Mouse (Mus musculus) lung, postnatal 0 days (tissue): ENCODE results near the gene Zfp296. TPM values are rescaled to one million over a fixed set of nuclear protein-coding genes. Genes with fewer than 3 reads are reported as not detected.

Experiments used
- ATAC-seq: fragments of 200-750 bp; cut with Nextera tagmentation; 2 replicates; pipeline ENCODE4 v1.8.0; 2017; ENCODE audit warnings: moderate library complexity
- DNase-seq: peaks from one replicate; pipeline ENCODE4 v3.0.0-alpha.2; 2016; ENCODE audit warnings: low spot score
- H3K27ac ChIP-seq: fragments of 300-500 bp; sonication (generic); 2 replicates; pipeline ENCODE4 v1.5.1; 2014; ENCODE audit warnings: antibody characterized with exemption, mild to moderate bottlenecking, low read length, mixed read lengths
- H3K27me3 ChIP-seq: fragments of 300-500 bp; sonication (generic); replicated peaks from 2 replicates; pipeline ENCODE4 v1.6.1; 2014; ENCODE audit warnings: low read length, mixed read lengths; ENCODE audit not compliant: insufficient read depth
- H3K36me3 ChIP-seq: fragments of 300-500 bp; sonication (generic); 2 replicates; pipeline ENCODE4 v1.6.1; 2014; ENCODE audit warnings: low read length, mixed read lengths; ENCODE audit not compliant: insufficient read depth
- H3K4me1 ChIP-seq: fragments of 300-500 bp; sonication (generic); 2 replicates; pipeline ENCODE4 v1.6.1; 2014; ENCODE audit warnings: antibody characterized with exemption, low read depth, low read length, mixed read lengths; ENCODE audit not compliant: insufficient read depth
- H3K4me2 ChIP-seq: fragments of 300-500 bp; sonication (generic); replicated peaks from 2 replicates; pipeline ENCODE4 v1.6.1; 2014; ENCODE audit warnings: low read depth, mild to moderate bottlenecking, low read length, moderate library complexity, mixed read lengths
- H3K4me3 ChIP-seq: fragments of 300-500 bp; sonication (generic); 2 replicates; pipeline ENCODE4 v1.5.1; 2014; ENCODE audit warnings: low read depth, low read length
- H3K9ac ChIP-seq: fragments of 300-500 bp; sonication (generic); replicated peaks from 2 replicates; pipeline ENCODE4 v1.6.1; 2014; ENCODE audit warnings: low read depth, mild to moderate bottlenecking
- H3K9me3 ChIP-seq: fragments of 300-500 bp; sonication (generic); 2 replicates; pipeline ENCODE4 v1.6.1; 2016; ENCODE audit warnings: low read length, mixed read lengths
- CTCF ChIP-seq: IDR thresholded peaks from 2 replicates; pipeline ENCODE4 v1.5.1; 2016; ENCODE audit warnings: antibody characterized with exemption, mild to moderate bottlenecking
- EP300 ChIP-seq: IDR thresholded peaks from 2 replicates; pipeline ENCODE4 v1.6.1; 2016; ENCODE audit warnings: antibody characterized with exemption, mild to moderate bottlenecking, control low read depth
- WGBS: fragments of 180-500 bp; shearing (Covaris S2); extraction: QIAGEN DNeasy Blood & Tissue Kit; methylation state at CpG from one replicate; pipeline ENCODE4 v1.1.7; 2014; 5-methylcytosine and 5-hydroxymethylcytosine counted together
- polyA plus RNA-seq: library from polyadenylated mRNA; unstranded; fragments of >200 nt; fragmentation: Nextera tagmentation; extraction: Ambion mirVana; gene quantifications from 2 replicates; pipeline ENCODE4 v1.2.1, GENCODE M21; 2015

The Zfp296 gene
- polyA plus RNA-seq, 1 experiment from 2014 or later: 0.88 TPM

- no peaks in the 10 kb centered on the region for H3K27me3 ChIP-seq
- H3K4me1 ChIP-seq: no peaks in the 10 kb centered on the region
- ATAC-seq (peak; percentile 52), DNase-seq (no peak)
- H3K36me3 ChIP-seq: peaks cover 13% of the 10 kb centered on the region; the same call in 1 of the 2 replicates
- no peaks in the 10 kb centered on the region for H3K9me3 ChIP-seq
- H3K4me2 ChIP-seq: no peak overlapping the region
- no peak for TF ChIP-seq EP300
- TF ChIP-seq CTCF: peak; percentile 18
- WGBS: 81% methylated on average over 12 of the region's 12 CpGs
- H3K4me3 ChIP-seq: no peak overlapping the region
- H3K9ac ChIP-seq: no peak overlapping the region
- H3K27ac ChIP-seq: no peak overlapping the region
These were observed 32.7 kb downstream of the Zfp296 start for GRCm38 (mm10) chr7:19609641-19610332.

- DNase-seq (no peak), ATAC-seq (no peak)
- no peak for TF ChIP-seq EP300
- TF ChIP-seq CTCF: peak; percentile 24
- H3K4me1 ChIP-seq: no peaks in the 10 kb centered on the region
- H3K4me2 ChIP-seq: no peak overlapping the region
- WGBS: 77% methylated on average over 5 of the region's 5 CpGs
- no peaks in the 10 kb centered on the region for H3K9me3 ChIP-seq
- H3K36me3 ChIP-seq: peaks cover 15% of the 10 kb centered on the region; the same call in 1 of the 2 replicates
- no peak overlapping the region for H3K4me3 ChIP-seq
- no peak overlapping the region for H3K27ac ChIP-seq
- no peak overlapping the region for H3K9ac ChIP-seq
- no peaks in the 10 kb centered on the region for H3K27me3 ChIP-seq
These were observed 33.9 kb downstream of the Zfp296 start for GRCm38 (mm10) chr7:19610969-19611368.

- H3K36me3 ChIP-seq: peaks cover 15% of the 10 kb centered on the region; the same call in 1 of the 2 replicates
- H3K27me3 ChIP-seq: no peaks in the 10 kb centered on the region
- H3K9me3 ChIP-seq: no peaks in the 10 kb centered on the region
- no peak overlapping the region for H3K4me2 ChIP-seq
- no peaks in the 10 kb centered on the region for H3K4me1 ChIP-seq
- no peak overlapping the region for H3K27ac ChIP-seq
- WGBS: 82% methylated on average over 12 of the region's 12 CpGs
- ATAC-seq: no peak
- no peak for DNase-seq
- H3K9ac ChIP-seq: no peak overlapping the region
- TF ChIP-seq CTCF (no peak), EP300 (no peak)
- H3K4me3 ChIP-seq: no peak overlapping the region
These were observed 38.0 kb downstream of the Zfp296 start for GRCm38 (mm10) chr7:19615036-19615577.

GRCm38 (mm10) chr7:19619004-19619801 is 42.1 kb downstream of the Zfp296 start:
- H3K4me1 ChIP-seq: no peaks in the 10 kb centered on the region
- DNase-seq: peak; percentile 87
- 0 out of 2 replicates have a peak overlapping the region, but pooled peaks have one; percentile 17 for H3K27ac ChIP-seq
- peak overlapping the region; percentile 20; the same call in 1 of the 2 replicates for H3K9ac ChIP-seq
- ATAC-seq: peak; percentile 84
- WGBS: 8% methylated on average over 31 of the region's 35 CpGs
- H3K9me3 ChIP-seq: no peaks in the 10 kb centered on the region
- H3K27me3 ChIP-seq: no peaks in the 10 kb centered on the region
- no peak overlapping the region for H3K4me3 ChIP-seq
- no peak for TF ChIP-seq EP300
- TF ChIP-seq CTCF: peak; percentile 93
- H3K36me3 ChIP-seq: 0 out of 2 replicates have a peak, but pooled peaks cover 8% of the 10 kb centered on the region
- peak overlapping the region; percentile 37 for H3K4me2 ChIP-seq

GRCm38 (mm10) chr7:19620811-19621210 is 43.7 kb downstream of the Zfp296 start:
- Histone ChIP-seq H3K27ac (no peak overlapping the region), H3K27me3 (no peaks in the 10 kb centered on the region), H3K9me3 (no peaks in the 10 kb centered on the region), H3K4me1 (no peaks in the 10 kb centered on the region), H3K9ac (no peak overlapping the region), H3K36me3 (no peaks in the 10 kb centered on the region), H3K4me2 (no peak overlapping the region), H3K4me3 (no peak overlapping the region)
- ATAC-seq (no peak), DNase-seq (no peak)
- TF ChIP-seq EP300: no peak
- no peak for TF ChIP-seq CTCF
- WGBS: 92% methylated on average over 7 of the region's 7 CpGs

- Histone ChIP-seq H3K4me2 (no peak overlapping the region), H3K27me3 (no peaks in the 10 kb centered on the region), H3K9ac (no peak overlapping the region), H3K4me3 (no peak overlapping the region), H3K36me3 (no peaks in the 10 kb centered on the region), H3K27ac (no peak overlapping the region), H3K4me1 (no peaks in the 10 kb centered on the region), H3K9me3 (no peaks in the 10 kb centered on the region)
- TF ChIP-seq EP300 (no peak), CTCF (no peak)
- WGBS: 37% methylated on average over 6 of the region's 6 CpGs
- ATAC-seq (no peak), DNase-seq (no peak)
These were observed 45.2 kb downstream of the Zfp296 start for GRCm38 (mm10) chr7:19622241-19622640.
